Mouse (Mus musculus): Measurements from ENCODE around the gene Afm. TPM values are rescaled to one million over a fixed set of nuclear protein-coding genes. Genes with fewer than 3 reads are reported as not detected.

Gene Afm
- polyA plus RNA-seq (2012; ENCODE audit: insufficient read depth, insufficient read length, missing spikeins) = not detected in 2 replicates

- Histone ChIP-seq H3K4me3 (ENCODE audit: insufficient read depth, low read depth, low read length) (no peak within 1 kb of the TSS), H3K27ac (replicated peaks; ENCODE audit: low read depth, low read length) (no peak within 1 kb of the TSS), H3K4me1 (ENCODE audit: control insufficient read depth, insufficient read depth, insufficient read length, low read length) (no peaks in the 10 kb centered on the region)
Observed at GRCm38 (mm10) chr5:90518356-90519100, at the start of gene Afm. Gene Afm (plus strand): TSS chr5:90518932.

GRCm38 (mm10) chr5:90470836-90471235 lies 47.9 kb upstream of the Afm start:
- no peak overlapping the region for H3K4me3 ChIP-seq (ENCODE audit: insufficient read depth, low read depth, low read length)
- no peaks in the 10 kb centered on the region for H3K4me1 ChIP-seq (ENCODE audit: control insufficient read depth, insufficient read depth, insufficient read length, low read length)
- H3K27ac ChIP-seq (replicated peaks; ENCODE audit: low read depth, low read length) = no peak overlapping the region

GRCm38 (mm10) chr5:90473902-90474301 lies 44.8 kb upstream of the Afm start:
- H3K4me3 ChIP-seq (ENCODE audit: insufficient read depth, low read depth, low read length) = no peak overlapping the region
- H3K27ac ChIP-seq (replicated peaks; ENCODE audit: low read depth, low read length) = no peak overlapping the region
- no peaks in the 10 kb centered on the region for H3K4me1 ChIP-seq (ENCODE audit: control insufficient read depth, insufficient read depth, insufficient read length, low read length)

- H3K4me1 ChIP-seq (ENCODE audit: control insufficient read depth, insufficient read depth, insufficient read length, low read length) = no peaks in the 10 kb centered on the region
- H3K4me3 ChIP-seq (ENCODE audit: insufficient read depth, low read depth, low read length) = no peak overlapping the region
- H3K27ac ChIP-seq (replicated peaks; ENCODE audit: low read depth, low read length) = no peak overlapping the region
Observed at GRCm38 (mm10) chr5:90474369-90474768, 44.4 kb upstream of the Afm start.

- H3K4me1 ChIP-seq (ENCODE audit: control insufficient read depth, insufficient read depth, insufficient read length, low read length) = no peaks in the 10 kb centered on the region
- no peak overlapping the region for H3K27ac ChIP-seq (replicated peaks; ENCODE audit: low read depth, low read length)
- no peak overlapping the region for H3K4me3 ChIP-seq (ENCODE audit: insufficient read depth, low read depth, low read length)
Observed at GRCm38 (mm10) chr5:90476741-90477140, 42.0 kb upstream of the Afm start.

- Histone ChIP-seq H3K4me3 (ENCODE audit: insufficient read depth, low read depth, low read length) (no peak overlapping the region), H3K27ac (replicated peaks; ENCODE audit: low read depth, low read length) (no peak overlapping the region), H3K4me1 (ENCODE audit: control insufficient read depth, insufficient read depth, insufficient read length, low read length) (no peaks in the 10 kb centered on the region)
Observed at GRCm38 (mm10) chr5:90477308-90478140, 41.2 kb upstream of the Afm start.

GRCm38 (mm10) chr5:90478886-90479285 lies 39.8 kb upstream of the Afm start:
- no peak overlapping the region for H3K27ac ChIP-seq (replicated peaks; ENCODE audit: low read depth, low read length)

GRCm38 (mm10) chr5:90485597-90485996 lies 33.1 kb upstream of the Afm start:
- Histone ChIP-seq H3K4me3 (ENCODE audit: insufficient read depth, low read depth, low read length) (no peak overlapping the region), H3K4me1 (ENCODE audit: control insufficient read depth, insufficient read depth, insufficient read length, low read length) (no peaks in the 10 kb centered on the region), H3K27ac (replicated peaks; ENCODE audit: low read depth, low read length) (no peak overlapping the region)

More at GRCm38 (mm10) chr5:90478886-90479285, 39.8 kb upstream of the Afm start:
- Histone ChIP-seq H3K4me3 (ENCODE audit: insufficient read depth, low read depth, low read length) (no peak overlapping the region), H3K4me1 (ENCODE audit: control insufficient read depth, insufficient read depth, insufficient read length, low read length) (no peaks in the 10 kb centered on the region)

- Histone ChIP-seq H3K4me3 (ENCODE audit: insufficient read depth, low read depth, low read length) (no peak overlapping the region), H3K4me1 (ENCODE audit: control insufficient read depth, insufficient read depth, insufficient read length, low read length) (no peaks in the 10 kb centered on the region), H3K27ac (replicated peaks; ENCODE audit: low read depth, low read length) (no peak overlapping the region)
Observed at GRCm38 (mm10) chr5:90488323-90488722, 30.4 kb upstream of the Afm start.

- Histone ChIP-seq H3K27ac (replicated peaks; ENCODE audit: low read depth, low read length) (no peak within 1 kb of the TSS), H3K4me1 (ENCODE audit: control insufficient read depth, insufficient read depth, insufficient read length, low read length) (no peaks in the 10 kb centered on the region), H3K4me3 (ENCODE audit: insufficient read depth, low read depth, low read length) (no peak within 1 kb of the TSS)
Observed at GRCm38 (mm10) chr5:90490518-90490917, 28.2 kb upstream of the Afm start, which contains the start of gene Afp. Gene Afp (plus strand): TSS chr5:90490737.

GRCm38 (mm10) chr5:90492440-90492839 lies 26.3 kb upstream of the Afm start:
- Histone ChIP-seq H3K27ac (replicated peaks; ENCODE audit: low read depth, low read length) (no peak overlapping the region), H3K4me3 (ENCODE audit: insufficient read depth, low read depth, low read length) (no peak overlapping the region), H3K4me1 (ENCODE audit: control insufficient read depth, insufficient read depth, insufficient read length, low read length) (no peaks in the 10 kb centered on the region)

- Histone ChIP-seq H3K4me3 (ENCODE audit: insufficient read depth, low read depth, low read length) (no peak overlapping the region), H3K4me1 (ENCODE audit: control insufficient read depth, insufficient read depth, insufficient read length, low read length) (no peaks in the 10 kb centered on the region), H3K27ac (replicated peaks; ENCODE audit: low read depth, low read length) (no peak overlapping the region)
Observed at GRCm38 (mm10) chr5:90494308-90494707, 24.4 kb upstream of the Afm start.

GRCm38 (mm10) chr5:90499509-90499908 lies 19.2 kb upstream of the Afm start:
- Histone ChIP-seq H3K4me3 (ENCODE audit: insufficient read depth, low read depth, low read length) (no peak overlapping the region), H3K27ac (replicated peaks; ENCODE audit: low read depth, low read length) (no peak overlapping the region), H3K4me1 (ENCODE audit: control insufficient read depth, insufficient read depth, insufficient read length, low read length) (no peaks in the 10 kb centered on the region)

GRCm38 (mm10) chr5:90500714-90501113 lies 18.0 kb upstream of the Afm start:
- H3K4me3 ChIP-seq (ENCODE audit: insufficient read depth, low read depth, low read length) = no peak overlapping the region
- H3K27ac ChIP-seq (replicated peaks; ENCODE audit: low read depth, low read length) = no peak overlapping the region
- H3K4me1 ChIP-seq (ENCODE audit: control insufficient read depth, insufficient read depth, insufficient read length, low read length) = no peaks in the 10 kb centered on the region

GRCm38 (mm10) chr5:90501752-90502151 lies 17.0 kb upstream of the Afm start:
- Histone ChIP-seq H3K27ac (replicated peaks; ENCODE audit: low read depth, low read length) (no peak overlapping the region), H3K4me3 (ENCODE audit: insufficient read depth, low read depth, low read length) (no peak overlapping the region), H3K4me1 (ENCODE audit: control insufficient read depth, insufficient read depth, insufficient read length, low read length) (no peaks in the 10 kb centered on the region)
